Mouse (Mus musculus): ENCODE data around the gene Gm45799. TPM values are rescaled to one million over a fixed set of nuclear protein-coding genes. Genes with fewer than 3 reads are reported as not detected.

Gene Gm45799
- polyA plus RNA-seq, 1 experiment from 2014 or later = 38.5 TPM

- Histone ChIP-seq H3K4me1 (ENCODE audit: control insufficient read depth, insufficient read depth, low read length) (no peaks in the 10 kb centered on the region), H3K4me2 (ENCODE audit: low read depth, low read length) (peak overlapping the region; percentile 83), H3K9ac (ENCODE audit: low read depth, low read length) (peak overlapping the region; percentile 85; the same call in 1 of the 2 replicates), H3K27ac (replicated peaks; ENCODE audit: low read depth, low read length) (peak overlapping the region; percentile 81; the same call in 1 of the 2 replicates), H3K36me3 (ENCODE audit: control insufficient read depth, insufficient read depth, low read length) (peaks cover 35% of the 10 kb centered on the region), H3K27me3 (replicated peaks; ENCODE audit: control insufficient read depth, insufficient read depth, low read length) (no peaks in the 10 kb centered on the region), H3K9me3 (ENCODE audit: control insufficient read depth, low read length) (no peaks in the 10 kb centered on the region), H3K4me3 (ENCODE audit: low read depth, low read length) (peak overlapping the region; percentile 92)
- 54% methylated on average over 9 of the region's 9 CpGs for WGBS
- no peak for ATAC-seq (ENCODE audit: low read depth)
- no peak for DNase-seq (ENCODE audit: low spot score)
These were observed 6.0 kb upstream of the Gm45799 start for GRCm38 (mm10) chr7:105634272-105634920.

- H3K9ac ChIP-seq (ENCODE audit: low read depth, low read length) = no peak overlapping the region
These were observed 4.6 kb upstream of the Gm45799 start for GRCm38 (mm10) chr7:105635726-105636125.

GRCm38 (mm10) chr7:105638776-105639175 is 1.6 kb upstream of the Gm45799 start:
- DNase-seq (ENCODE audit: low spot score) (no peak), ATAC-seq (ENCODE audit: low read depth) (no peak)
- Histone ChIP-seq H3K27ac (replicated peaks; ENCODE audit: low read depth, low read length) (no peak overlapping the region), H3K4me2 (ENCODE audit: low read depth, low read length) (peak overlapping the region; percentile 96; the same call in 1 of the 2 replicates), H3K9me3 (ENCODE audit: control insufficient read depth, low read length) (no peaks in the 10 kb centered on the region), H3K4me3 (ENCODE audit: low read depth, low read length) (no peak overlapping the region), H3K27me3 (replicated peaks; ENCODE audit: control insufficient read depth, insufficient read depth, low read length) (no peaks in the 10 kb centered on the region), H3K9ac (ENCODE audit: low read depth, low read length) (no peak overlapping the region), H3K4me1 (ENCODE audit: control insufficient read depth, insufficient read depth, low read length) (peaks cover 4% of the 10 kb centered on the region; the same call in 1 of the 2 replicates), H3K36me3 (ENCODE audit: control insufficient read depth, insufficient read depth, low read length) (peaks cover 46% of the 10 kb centered on the region)
- WGBS = 95% methylated on average over 6 of the region's 6 CpGs

More at GRCm38 (mm10) chr7:105635726-105636125, 4.6 kb upstream of the Gm45799 start:
- no peak for DNase-seq (ENCODE audit: low spot score)
- no peak overlapping the region for H3K4me2 ChIP-seq (ENCODE audit: low read depth, low read length)
- WGBS = 100% methylated on average over 2 of the region's 2 CpGs
- no peaks in the 10 kb centered on the region for H3K4me1 ChIP-seq (ENCODE audit: control insufficient read depth, insufficient read depth, low read length)
- H3K9me3 ChIP-seq (ENCODE audit: control insufficient read depth, low read length) = no peaks in the 10 kb centered on the region
- no peaks in the 10 kb centered on the region for H3K27me3 ChIP-seq (replicated peaks; ENCODE audit: control insufficient read depth, insufficient read depth, low read length)
- ATAC-seq (ENCODE audit: low read depth) = no peak
- H3K36me3 ChIP-seq (ENCODE audit: control insufficient read depth, insufficient read depth, low read length) = peaks cover 35% of the 10 kb centered on the region
- no peak overlapping the region for H3K4me3 ChIP-seq (ENCODE audit: low read depth, low read length)
- H3K27ac ChIP-seq (replicated peaks; ENCODE audit: low read depth, low read length) = no peak overlapping the region

- DNase-seq (ENCODE audit: low spot score) = no peak
- H3K4me1 ChIP-seq (ENCODE audit: control insufficient read depth, insufficient read depth, low read length) = peaks cover 4% of the 10 kb centered on the region; the same call in 1 of the 2 replicates
- 73% methylated on average over 9 of the region's 9 CpGs for WGBS
- no peak overlapping the region for H3K27ac ChIP-seq (replicated peaks; ENCODE audit: low read depth, low read length)
- H3K4me3 ChIP-seq (ENCODE audit: low read depth, low read length) = peak overlapping the region; percentile 92
- H3K27me3 ChIP-seq (replicated peaks; ENCODE audit: control insufficient read depth, insufficient read depth, low read length) = no peaks in the 10 kb centered on the region
- peak overlapping the region; percentile 96 for H3K4me2 ChIP-seq (ENCODE audit: low read depth, low read length)
- peak overlapping the region; percentile 93 for H3K9ac ChIP-seq (ENCODE audit: low read depth, low read length)
- no peak for ATAC-seq (ENCODE audit: low read depth)
- H3K36me3 ChIP-seq (ENCODE audit: control insufficient read depth, insufficient read depth, low read length) = peaks cover 50% of the 10 kb centered on the region
- H3K9me3 ChIP-seq (ENCODE audit: control insufficient read depth, low read length) = no peaks in the 10 kb centered on the region
These were observed 1.0 kb upstream of the Gm45799 start for GRCm38 (mm10) chr7:105639304-105639703.

GRCm38 (mm10) chr7:105639756-105640155 is 596 bp upstream of the Gm45799 start, which contains the start of gene Timm10b:
Gene Timm10b, plus strand, starts transcription at chr7:105640056.
- H3K4me3 ChIP-seq (ENCODE audit: low read depth, low read length) = peak within 1 kb of the TSS; percentile 92
- H3K36me3 ChIP-seq (ENCODE audit: control insufficient read depth, insufficient read depth, low read length) = peaks cover 50% of the 10 kb centered on the region
- peak within 1 kb of the TSS; percentile 96 for H3K4me2 ChIP-seq (ENCODE audit: low read depth, low read length)
- peaks cover 4% of the 10 kb centered on the region; the same call in 1 of the 2 replicates for H3K4me1 ChIP-seq (ENCODE audit: control insufficient read depth, insufficient read depth, low read length)
- 0% methylated on average over 2 of the region's 2 CpGs for WGBS
- ATAC-seq (ENCODE audit: low read depth) = 0 out of 2 replicates have a peak, but pooled peaks have one; percentile 2
- H3K27me3 ChIP-seq (replicated peaks; ENCODE audit: control insufficient read depth, insufficient read depth, low read length) = no peaks in the 10 kb centered on the region
- H3K9me3 ChIP-seq (ENCODE audit: control insufficient read depth, low read length) = no peaks in the 10 kb centered on the region
- peak within 1 kb of the TSS; percentile 93 for H3K9ac ChIP-seq (ENCODE audit: low read depth, low read length)
- peak within 1 kb of the TSS; percentile 88 for H3K27ac ChIP-seq (replicated peaks; ENCODE audit: low read depth, low read length)
- no peak for DNase-seq (ENCODE audit: low spot score)

- Histone ChIP-seq H3K36me3 (ENCODE audit: control insufficient read depth, insufficient read depth, low read length) (peaks cover 43% of the 10 kb centered on the region), H3K4me2 (ENCODE audit: low read depth, low read length) (peak overlapping the region; percentile 96), H3K9me3 (ENCODE audit: control insufficient read depth, low read length) (no peaks in the 10 kb centered on the region), H3K9ac (ENCODE audit: low read depth, low read length) (peak overlapping the region; percentile 93), H3K4me1 (ENCODE audit: control insufficient read depth, insufficient read depth, low read length) (peaks cover 4% of the 10 kb centered on the region; the same call in 1 of the 2 replicates), H3K4me3 (ENCODE audit: low read depth, low read length) (peak overlapping the region; percentile 92), H3K27me3 (replicated peaks; ENCODE audit: control insufficient read depth, insufficient read depth, low read length) (no peaks in the 10 kb centered on the region), H3K27ac (replicated peaks; ENCODE audit: low read depth, low read length) (peak overlapping the region; percentile 88)
- ATAC-seq (ENCODE audit: low read depth) (peak; percentile 21), DNase-seq (ENCODE audit: low spot score) (no peak)
- 0% methylated on average over 18 of the region's 18 CpGs for WGBS
These were observed 523 bp downstream of the Gm45799 start for GRCm38 (mm10) chr7:105640894-105641255.

- peak overlapping the region; percentile 96; the same call in 1 of the 2 replicates for H3K4me2 ChIP-seq (ENCODE audit: low read depth, low read length)
- WGBS = 47% methylated on average over 3 of the region's 3 CpGs
- peaks cover 32% of the 10 kb centered on the region for H3K36me3 ChIP-seq (ENCODE audit: control insufficient read depth, insufficient read depth, low read length)
- ATAC-seq (ENCODE audit: low read depth) (no peak), DNase-seq (ENCODE audit: low spot score) (no peak)
- H3K4me1 ChIP-seq (ENCODE audit: control insufficient read depth, insufficient read depth, low read length) = peaks cover 4% of the 10 kb centered on the region; the same call in 1 of the 2 replicates
- no peaks in the 10 kb centered on the region for H3K27me3 ChIP-seq (replicated peaks; ENCODE audit: control insufficient read depth, insufficient read depth, low read length)
- no peak overlapping the region for H3K27ac ChIP-seq (replicated peaks; ENCODE audit: low read depth, low read length)
- H3K9me3 ChIP-seq (ENCODE audit: control insufficient read depth, low read length) = no peaks in the 10 kb centered on the region
- H3K4me3 ChIP-seq (ENCODE audit: low read depth, low read length) = 0 out of 2 replicates have a peak overlapping the region, but pooled peaks have one; percentile 92
- H3K9ac ChIP-seq (ENCODE audit: low read depth, low read length) = no peak overlapping the region
These were observed 1.6 kb downstream of the Gm45799 start for GRCm38 (mm10) chr7:105641936-105642335.

- ATAC-seq (ENCODE audit: low read depth) (peak; percentile 96), DNase-seq (ENCODE audit: low spot score) (peak; percentile 89)
- H3K9me3 ChIP-seq (ENCODE audit: control insufficient read depth, low read length) = no peaks in the 10 kb centered on the region
- peak within 1 kb of the TSS; percentile 54 for H3K9ac ChIP-seq (ENCODE audit: low read depth, low read length)
- H3K4me2 ChIP-seq (ENCODE audit: low read depth, low read length) = peak within 1 kb of the TSS; percentile 74
- under 1% methylated on average over 15 of the region's 17 CpGs for WGBS
- peak within 1 kb of the TSS; percentile 70 for H3K27ac ChIP-seq (replicated peaks; ENCODE audit: low read depth, low read length)
- H3K27me3 ChIP-seq (replicated peaks; ENCODE audit: control insufficient read depth, insufficient read depth, low read length) = no peaks in the 10 kb centered on the region
- H3K36me3 ChIP-seq (ENCODE audit: control insufficient read depth, insufficient read depth, low read length) = 0 out of 2 replicates have a peak, but pooled peaks cover 4% of the 10 kb centered on the region
- peak within 1 kb of the TSS; percentile 44 for H3K4me3 ChIP-seq (ENCODE audit: low read depth, low read length)
- H3K4me1 ChIP-seq (ENCODE audit: control insufficient read depth, insufficient read depth, low read length) = no peaks in the 10 kb centered on the region
These were observed 10.5 kb downstream of the Gm45799 start, which contains the start of gene Dnhd1 for GRCm38 (mm10) chr7:105650639-105651435. Gene Dnhd1, plus strand, starts transcription at chr7:105650827.

All from embryonic facial prominence, embryonic 14.5 days (tissue).